Mouse (Mus musculus): ENCODE data around the gene Mgrn1. TPM values are rescaled to one million over a fixed set of nuclear protein-coding genes. Genes with fewer than 3 reads are reported as not detected.

Mgrn1 gene
- total RNA-seq, 2 experiments from 2014 or later = 164 to 168 TPM

GRCm38 (mm10) chr16:4976180-4976579 is 90.1 kb downstream of the Mgrn1 start:
- DNase-seq (ENCODE audit: low spot score in 2 of 2) = no peak

DNA sequence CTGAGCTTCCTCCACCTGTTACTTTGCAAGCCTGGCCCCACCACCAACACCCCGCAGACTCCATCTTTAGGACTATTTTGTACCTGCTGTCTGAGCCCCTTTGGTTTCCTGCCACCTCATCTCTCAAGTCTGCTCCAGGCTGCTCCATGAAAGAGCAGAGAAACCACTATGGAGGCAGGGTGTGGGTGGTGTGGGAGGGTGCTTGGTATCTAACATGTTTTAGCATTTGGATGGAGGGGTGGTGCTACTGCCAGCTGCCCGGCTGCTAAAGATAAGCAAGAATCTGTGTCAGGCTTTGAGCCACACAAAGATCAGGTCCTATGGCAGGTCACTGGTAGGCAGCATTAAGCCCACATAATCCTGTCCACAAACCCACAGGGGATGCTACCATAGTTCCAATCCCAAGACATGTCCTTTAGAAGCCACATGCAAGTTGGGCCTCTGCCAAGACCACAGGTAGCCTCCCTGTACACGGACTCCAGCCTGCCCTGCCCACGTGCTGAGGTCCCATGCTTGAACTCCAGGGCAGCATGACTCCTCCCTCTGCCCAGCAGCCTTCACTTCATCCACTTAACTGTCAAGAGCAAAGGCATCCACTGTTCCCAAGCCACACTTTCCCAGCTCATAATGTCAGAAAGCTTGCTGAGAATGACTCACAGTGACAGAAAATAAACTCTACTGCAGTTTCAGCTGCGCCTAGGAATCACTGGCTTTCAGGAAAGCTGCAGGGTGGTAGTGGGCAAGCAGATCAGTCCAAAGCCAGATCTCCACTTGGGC is 92.4 kb downstream of the Mgrn1 start:
- DNase-seq (ENCODE audit: low spot score in 2 of 2) = peak in 1 of 2 experiments; percentile 27

DNA sequence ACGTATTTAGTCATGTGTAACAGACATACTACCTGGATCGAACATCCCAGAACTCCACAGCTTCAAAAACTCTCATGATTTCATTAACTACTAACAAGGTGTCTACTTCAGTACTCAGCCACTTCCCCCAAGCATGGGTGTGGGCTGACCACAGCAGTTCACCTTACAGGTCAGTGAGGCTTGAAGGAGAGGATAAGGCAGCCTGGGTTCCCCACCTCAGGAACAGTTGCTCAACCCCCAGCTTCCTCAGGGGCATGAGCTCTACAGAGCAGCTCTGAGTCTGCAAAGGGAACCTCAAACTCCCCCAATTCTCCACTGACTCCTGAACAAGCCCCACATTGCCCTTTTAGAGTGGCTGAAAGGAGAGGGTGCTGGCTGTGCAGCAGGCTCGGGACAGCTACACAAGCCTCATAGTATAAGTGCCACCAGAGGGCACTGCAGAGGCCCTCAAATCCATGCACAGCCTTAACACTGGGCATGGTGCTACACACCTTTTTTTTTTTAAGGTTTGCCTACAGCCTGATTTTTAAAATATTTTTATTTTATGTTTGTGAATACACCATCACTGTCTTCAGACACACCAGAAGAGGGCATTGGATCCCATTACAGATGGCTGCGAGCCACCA is 93.8 kb downstream of the Mgrn1 start:
- DNase-seq (ENCODE audit: low spot score in 2 of 2) = no peak

DNA sequence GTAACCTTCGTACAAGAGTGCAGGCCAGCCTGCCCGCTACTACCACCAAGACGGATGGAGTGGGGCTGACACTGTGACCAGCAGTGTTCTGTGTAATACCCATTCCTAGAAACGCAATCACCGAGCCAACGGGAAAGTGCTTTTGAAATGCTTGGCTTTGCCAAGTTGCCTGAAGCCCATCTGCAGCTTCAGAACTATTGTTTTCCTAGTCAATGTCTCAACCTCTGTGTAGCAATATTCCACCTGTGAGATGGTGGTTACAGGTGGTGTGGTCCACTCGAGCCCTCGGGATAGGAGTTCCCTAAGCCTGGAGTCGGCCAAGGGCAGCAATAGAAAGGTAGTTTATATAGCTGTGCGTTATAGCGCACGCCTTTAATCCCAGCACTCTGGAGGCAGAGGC is 98.7 kb downstream of the Mgrn1 start:
- DNase-seq (ENCODE audit: low spot score in 2 of 2) = no peak

Other genes starting within 250 kb of the Mgrn1 start
- gene Vasn, start 246.3 kb upstream of the Mgrn1 start, total RNA-seq (2021) = 1 to 10 TPM; 5.1 to 5.7 TPM
- 10 to 100 TPM; 52.7 to 55.1 TPM for gene Dnaja3, start 246.3 kb upstream of the Mgrn1 start, total RNA-seq (2021)
- 100 to 1,000 TPM in 1 of 2 experiments, 10 to 100 TPM in 1; 93.5 to 116 TPM for gene Coro7, start 206.5 kb upstream of the Mgrn1 start, total RNA-seq (2021)
- 10 to 100 TPM; 12.8 to 15.0 TPM for gene Nmral1, start 166.9 kb upstream of the Mgrn1 start, total RNA-seq (2021)
- 10 to 100 TPM; 74.1 to 74.5 TPM for gene Hmox2, start 159.9 kb upstream of the Mgrn1 start, total RNA-seq (2021)
- gene Cdip1, start 96.0 kb upstream of the Mgrn1 start, total RNA-seq (2021) = 100 to 1,000 TPM; 137 to 139 TPM
- gene 4930562C15Rik, start 50.8 kb upstream of the Mgrn1 start, total RNA-seq (2021) = not detected
- 10 to 100 TPM; 68.9 to 74.7 TPM for gene Ubald1, start 5.9 kb upstream of the Mgrn1 start, total RNA-seq (2021)
- gene Nudt16l1, start 52.5 kb downstream of the Mgrn1 start, total RNA-seq (2021) = 10 to 100 TPM; 67.0 to 76.3 TPM
- 10 to 100 TPM; 55.4 to 61.0 TPM for gene Anks3, start 78.0 kb downstream of the Mgrn1 start, total RNA-seq (2021)
- not detected for gene Sept12, start 111.6 kb downstream of the Mgrn1 start, total RNA-seq (2021)
- gene Smim22, start 121.0 kb downstream of the Mgrn1 start, total RNA-seq (2021) = not detected
- gene Rogdi, start 127.3 kb downstream of the Mgrn1 start, total RNA-seq (2021) = 100 to 1,000 TPM; 202 to 206 TPM
- 100 to 1,000 TPM; 129 to 132 TPM for gene Glyr1, start 163.6 kb downstream of the Mgrn1 start, total RNA-seq (2021)
- gene Ubn1, start 163.8 kb downstream of the Mgrn1 start, total RNA-seq (2021) = 10 to 100 TPM; 34.1 to 36.5 TPM
- under 1 TPM; 0.51 to 0.91 TPM for gene Ppl, start 246.2 kb downstream of the Mgrn1 start, total RNA-seq (2021)

Measured in layer of hippocampus, postnatal 10 days (tissue).